Comparison of ENCODE assay signal across 8 mouse cellular contexts in genomic region chr9:32408730-32409059, GRCm38 (mm10). TPM values are rescaled to one million over a fixed set of nuclear protein-coding genes. Genes with fewer than 3 reads are reported as not detected.
DNase-seq lines count a peak whose midpoint lies in the region; ATAC-seq and TF ChIP-seq lines count a peak whose summit lies in the region.
"Had no signal": no experiment of that assay in that cellular context is flagged by ENCODE, and none has a peak within 500 bp of the region (broad histone marks: within the 10 kb centered on the region; RNA-seq: fewer than 3 reads in every experiment).

No protein-coding gene starts in this region.

- 19% methylated on average over 8 of the region's 8 CpGs for WGBS in lung, embryonic 15.5 days
- 5% methylated on average over 8 of the region's 8 CpGs for WGBS in forebrain, embryonic 15.5 days
- 19% methylated on average over 8 of the region's 8 CpGs for WGBS in limb, embryonic 14.5 days
- WGBS in stomach, embryonic 15.5 days, result 25% methylated on average over 8 of the region's 8 CpGs

- ATAC-seq in lung, embryonic 15.5 days (ENCODE audit: borderline replicate concordance, extremely low read depth, low FRiP score, low TSS enrichment), result no peak
- no peak for ATAC-seq in forebrain, embryonic 15.5 days (replicated peaks)
- ATAC-seq in limb, embryonic 14.5 days (ENCODE audit: low FRiP score, low read depth), result no peak
- no peak for ATAC-seq in stomach, embryonic 15.5 days (ENCODE audit: insufficient read depth, low FRiP score, low read depth)

- H3K9ac ChIP-seq in lung, embryonic 15.5 days, result peak overlapping the region; percentile 67; the same call in 1 of the 2 replicates
- H3K9ac ChIP-seq in forebrain, embryonic 15.5 days (replicated peaks), result peak overlapping the region; percentile 47; the same call in 1 of the 2 replicates
- H3K9ac ChIP-seq in limb, embryonic 14.5 days (ENCODE audit: low read depth, low read length, severe bottlenecking), result peak overlapping the region; percentile 66
- H3K9ac ChIP-seq in stomach, embryonic 15.5 days, result no peak overlapping the region

- peak overlapping the region; percentile 47 for H3K4me3 ChIP-seq in lung, embryonic 15.5 days
- peak overlapping the region; percentile 44 for H3K4me3 ChIP-seq in forebrain, embryonic 15.5 days
- H3K4me3 ChIP-seq in limb, embryonic 14.5 days (replicated peaks; ENCODE audit: low read length), result peak overlapping the region; percentile 45
- peak overlapping the region; percentile 47 for H3K4me3 ChIP-seq in stomach, embryonic 15.5 days (replicated peaks)

- H3K4me1 ChIP-seq in lung, embryonic 15.5 days, result peaks cover 19% of the 10 kb centered on the region
- peaks cover 13% of the 10 kb centered on the region for H3K4me1 ChIP-seq in forebrain, embryonic 15.5 days
- peaks cover 16% of the 10 kb centered on the region for H3K4me1 ChIP-seq in limb, embryonic 14.5 days (ENCODE audit: control insufficient read depth, insufficient read depth, low read length)
- peaks cover 8% of the 10 kb centered on the region; the same call in 1 of the 2 replicates for H3K4me1 ChIP-seq in stomach, embryonic 15.5 days

- no peak for DNase-seq in lung, postnatal 25 days (ENCODE audit: low spot score)
- no peak for DNase-seq in limb, embryonic 14.5 days (ENCODE audit: low spot score)
- DNase-seq in cerebellum, adult 9-11 months, result no peak
- DNase-seq in layer of hippocampus, postnatal 36 days, result no peak

- H3K9me3 ChIP-seq in lung, embryonic 15.5 days, result no peaks in the 10 kb centered on the region
- no peaks in the 10 kb centered on the region for H3K9me3 ChIP-seq in forebrain, embryonic 15.5 days
- no peaks in the 10 kb centered on the region for H3K9me3 ChIP-seq in limb, embryonic 14.5 days (ENCODE audit: control insufficient read depth, low read length)
- no peaks in the 10 kb centered on the region for H3K9me3 ChIP-seq in stomach, embryonic 15.5 days

- H3K27ac ChIP-seq in lung, embryonic 15.5 days, result no peak overlapping the region
- no peak overlapping the region for H3K27ac ChIP-seq in forebrain, embryonic 15.5 days (replicated peaks)
- peak overlapping the region; percentile 76 for H3K27ac ChIP-seq in limb, embryonic 14.5 days (replicated peaks; ENCODE audit: low read depth, low read length)
- H3K27ac ChIP-seq in stomach, embryonic 15.5 days, result no peak overlapping the region

- no peak for TF ChIP-seq POLR2A in limb, embryonic 14.5 days (IDR thresholded peaks at IDR 0.05; ENCODE audit: borderline replicate concordance, extremely low read depth, insufficient read depth, insufficient read length)

- H3K36me3 ChIP-seq in lung, embryonic 15.5 days, result no peaks in the 10 kb centered on the region
- H3K36me3 ChIP-seq in forebrain, embryonic 15.5 days, result no peaks in the 10 kb centered on the region
- H3K36me3 ChIP-seq in limb, embryonic 14.5 days (ENCODE audit: control insufficient read depth, insufficient read depth, low read length), result no peaks in the 10 kb centered on the region
- no peaks in the 10 kb centered on the region for H3K36me3 ChIP-seq in stomach, embryonic 15.5 days

- H3K27me3 ChIP-seq in lung, embryonic 15.5 days, result peaks cover 8% of the 10 kb centered on the region; the same call in 1 of the 2 replicates
- H3K27me3 ChIP-seq in forebrain, embryonic 15.5 days, result peaks cover 49% of the 10 kb centered on the region
- H3K27me3 ChIP-seq in limb, embryonic 14.5 days (ENCODE audit: control insufficient read depth, insufficient read depth, low read length), result no peaks in the 10 kb centered on the region
- peaks cover 5% of the 10 kb centered on the region; the same call in 1 of the 2 replicates for H3K27me3 ChIP-seq in stomach, embryonic 15.5 days (replicated peaks)

- peak overlapping the region; percentile 97 for H3K4me2 ChIP-seq in lung, embryonic 15.5 days
- H3K4me2 ChIP-seq in forebrain, embryonic 15.5 days (replicated peaks), result peak overlapping the region; percentile 92
- H3K4me2 ChIP-seq in limb, embryonic 14.5 days (replicated peaks; ENCODE audit: low read depth, low read length, severe bottlenecking), result peak overlapping the region; percentile 96
- peak overlapping the region; percentile 95 for H3K4me2 ChIP-seq in stomach, embryonic 15.5 days

RNA-seq across cellular contexts. Expression of gene Kcnj1, which starts 36.4 kb away (rescaled TPM):
- not detected in 2 replicates for polyA plus RNA-seq in lung, embryonic 15.5 days (2015; fragmentation: Nextera tagmentation; extraction: Ambion mirVana)
- not detected in 2 replicates for polyA plus RNA-seq in forebrain, embryonic 15.5 days (2015; fragmentation: Nextera tagmentation; extraction: Ambion mirVana)
- polyA plus RNA-seq in limb, embryonic 14.5 days (2012; rRNA removed), result not detected in 2 replicates
- polyA plus RNA-seq in limb, embryonic 14.5 days (2014; fragmentation: Nextera tagmentation; extraction: Ambion mirVana), result not detected in 2 replicates
- polyA plus RNA-seq in stomach, embryonic 15.5 days (2015; fragmentation: Nextera tagmentation; extraction: Ambion mirVana), result 0.06 TPM in 1 of 2 replicates, not detected in the other
- total RNA-seq in layer of hippocampus, postnatal 36 days (2021), result not detected
- total RNA-seq: common myeloid progenitor, adult 5-6 weeks had no signal
